Mouse (Mus musculus): Measurements from ENCODE around the gene Serpina9. TPM values are rescaled to one million over a fixed set of nuclear protein-coding genes. Genes with fewer than 3 reads are reported as not detected.

Serpina9 gene
- polyA plus RNA-seq, 1 experiment from 2014 or later, result 0.08 TPM

DNA sequence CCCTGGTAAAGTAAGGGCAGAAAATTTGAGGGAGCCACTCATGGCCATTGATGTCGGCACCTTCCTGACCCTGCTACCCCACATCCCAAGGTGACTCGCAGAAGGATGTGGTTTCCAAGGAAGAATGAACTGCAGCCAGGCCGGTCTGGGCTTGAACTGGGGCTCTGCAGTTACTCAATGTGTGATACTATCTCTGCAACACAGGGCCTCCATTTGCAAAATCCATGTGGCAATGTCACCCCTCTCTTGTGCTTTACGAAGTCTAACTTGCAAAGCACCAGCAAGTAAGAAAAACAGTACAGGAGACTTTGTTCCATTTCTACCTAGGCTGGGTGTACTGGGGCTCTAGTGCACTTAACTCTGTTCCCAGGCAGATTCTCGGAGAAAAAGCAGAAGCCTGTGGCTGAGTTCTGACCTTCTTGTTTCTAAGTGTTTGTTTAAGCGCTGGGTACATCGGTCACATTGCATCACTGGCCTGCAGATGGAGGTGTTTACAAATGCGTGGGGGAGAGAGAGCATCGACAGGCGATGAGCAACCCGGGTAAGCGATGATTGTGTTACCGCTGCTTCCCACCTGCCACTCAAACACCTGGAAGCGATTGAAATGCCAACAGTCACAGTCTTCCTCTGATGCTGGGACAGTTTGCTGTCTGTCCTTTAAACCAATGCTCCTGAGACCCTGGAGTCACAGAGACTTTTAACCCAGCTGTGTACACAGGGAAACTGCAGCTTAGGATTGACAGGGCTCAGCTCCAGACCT, 24.6 kb downstream of the Serpina9 start:
- Histone ChIP-seq H3K36me3 (no peaks in the 10 kb centered on the region), H3K4me2 (no peak overlapping the region), H3K27me3 (no peaks in the 10 kb centered on the region; the same call in 1 of the 2 replicates), H3K9ac (no peak overlapping the region), H3K4me3 (no peak overlapping the region), H3K4me1 (no peaks in the 10 kb centered on the region), H3K9me3 (no peaks in the 10 kb centered on the region), H3K27ac (no peak overlapping the region)
- WGBS, result 52% methylated on average over 14 of the region's 14 CpGs
- ATAC-seq (ENCODE audit: insufficient number of reproducible peaks, insufficient read depth, low FRiP score, low TSS enrichment, low read depth), result no peak

DNA sequence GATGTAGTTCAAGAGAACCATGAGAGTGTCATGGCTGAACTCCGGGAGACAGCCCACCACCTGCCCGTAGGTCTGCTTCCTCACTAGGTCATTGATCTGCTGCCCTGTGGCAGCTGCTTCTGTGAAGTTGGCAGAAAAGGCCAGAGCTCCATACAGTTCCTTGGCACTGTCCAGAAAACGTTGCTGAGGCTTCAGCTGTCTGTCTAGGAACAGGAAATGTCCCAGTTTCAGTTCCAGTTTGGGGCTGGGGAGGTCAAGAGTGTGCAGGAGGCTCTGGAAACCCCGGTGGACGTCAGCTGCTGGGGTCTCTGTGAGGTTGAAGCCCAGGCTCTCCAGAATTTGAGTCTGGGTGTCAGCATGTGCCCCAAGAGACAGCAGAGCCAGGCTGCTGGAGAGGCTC, 27.7 kb downstream of the Serpina9 start:
- no peak overlapping the region for H3K4me3 ChIP-seq
- no peaks in the 10 kb centered on the region for H3K9me3 ChIP-seq
- no peaks in the 10 kb centered on the region; the same call in 1 of the 2 replicates for H3K27me3 ChIP-seq
- H3K36me3 ChIP-seq, result no peaks in the 10 kb centered on the region
- WGBS, result 72% methylated on average over 5 of the region's 5 CpGs
- no peaks in the 10 kb centered on the region for H3K4me1 ChIP-seq
- no peak overlapping the region for H3K4me2 ChIP-seq
- H3K27ac ChIP-seq, result no peak overlapping the region
- no peak for ATAC-seq (ENCODE audit: insufficient number of reproducible peaks, insufficient read depth, low FRiP score, low TSS enrichment, low read depth)
- no peak overlapping the region for H3K9ac ChIP-seq

DNA sequence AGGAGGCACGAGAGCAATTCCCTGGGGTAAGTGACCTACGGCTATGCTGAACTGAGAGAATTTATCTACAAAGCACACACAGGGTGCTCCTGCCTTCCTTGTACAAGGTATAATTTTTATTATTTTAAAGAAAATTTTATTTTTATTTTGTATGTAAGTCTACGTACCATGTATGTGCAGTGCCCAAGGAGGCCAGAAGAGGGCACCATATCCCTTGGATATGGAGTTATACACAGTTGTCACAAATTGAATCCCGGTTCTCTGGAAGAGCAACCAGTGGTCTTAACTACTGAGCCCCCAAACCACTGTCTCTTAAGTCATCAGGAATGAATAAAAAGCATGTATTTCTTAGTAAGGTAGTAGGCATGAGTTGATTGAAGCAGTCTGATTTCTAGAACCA, 28.6 kb downstream of the Serpina9 start:
- no peaks in the 10 kb centered on the region for H3K4me1 ChIP-seq
- no peaks in the 10 kb centered on the region for H3K9me3 ChIP-seq
- no peak overlapping the region for H3K4me3 ChIP-seq
- no peak overlapping the region for H3K9ac ChIP-seq
- ATAC-seq (ENCODE audit: insufficient number of reproducible peaks, insufficient read depth, low FRiP score, low TSS enrichment, low read depth), result no peak
- 57% methylated on average over 4 of the region's 4 CpGs for WGBS
- H3K4me2 ChIP-seq, result no peak overlapping the region
- H3K27me3 ChIP-seq, result no peaks in the 10 kb centered on the region; the same call in 1 of the 2 replicates
- no peak overlapping the region for H3K27ac ChIP-seq
- H3K36me3 ChIP-seq, result no peaks in the 10 kb centered on the region

DNA sequence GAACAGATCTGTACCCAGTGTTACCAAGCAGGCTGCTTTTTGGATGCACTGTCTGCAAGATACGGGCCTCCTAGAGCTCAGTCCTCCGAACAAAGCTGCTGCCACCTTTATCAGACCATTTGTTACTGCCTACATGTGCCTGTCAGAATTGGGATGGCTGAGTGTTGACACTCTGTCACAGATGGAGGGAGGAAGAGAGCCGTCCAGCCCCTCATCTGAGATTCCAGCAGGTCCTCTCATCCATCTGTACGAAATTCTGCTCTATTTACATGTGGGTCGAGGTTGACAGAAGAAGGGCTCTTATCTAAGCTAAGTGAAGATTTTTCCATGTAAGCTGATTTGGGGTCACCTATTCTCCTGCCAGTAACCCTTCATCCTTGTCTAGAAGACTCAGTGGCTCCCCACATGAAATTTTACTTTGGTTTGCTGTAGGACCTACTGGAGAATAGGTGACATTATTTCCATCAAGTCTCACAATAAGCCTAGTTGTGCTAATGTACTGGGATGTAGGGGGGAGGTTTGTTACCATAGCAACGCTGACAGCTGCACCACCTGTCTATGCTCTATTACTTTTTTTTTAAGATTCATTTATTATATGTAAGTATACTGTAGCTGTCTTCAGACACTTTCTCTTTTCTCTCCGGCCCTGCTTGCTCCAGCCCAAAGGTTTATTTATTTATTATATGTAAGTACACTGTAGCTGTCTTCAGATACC, 31.8 kb downstream of the Serpina9 start:
- H3K27me3 ChIP-seq, result no peaks in the 10 kb centered on the region
- no peak overlapping the region for H3K9ac ChIP-seq
- no peak overlapping the region for H3K4me2 ChIP-seq
- no peak overlapping the region for H3K4me3 ChIP-seq
- ATAC-seq (ENCODE audit: insufficient number of reproducible peaks, insufficient read depth, low FRiP score, low TSS enrichment, low read depth), result no peak
- WGBS, result 81% methylated on average over 7 of the region's 7 CpGs
- no peak overlapping the region for H3K27ac ChIP-seq
- no peaks in the 10 kb centered on the region for H3K36me3 ChIP-seq
- H3K4me1 ChIP-seq, result no peaks in the 10 kb centered on the region
- no peaks in the 10 kb centered on the region for H3K9me3 ChIP-seq

DNA sequence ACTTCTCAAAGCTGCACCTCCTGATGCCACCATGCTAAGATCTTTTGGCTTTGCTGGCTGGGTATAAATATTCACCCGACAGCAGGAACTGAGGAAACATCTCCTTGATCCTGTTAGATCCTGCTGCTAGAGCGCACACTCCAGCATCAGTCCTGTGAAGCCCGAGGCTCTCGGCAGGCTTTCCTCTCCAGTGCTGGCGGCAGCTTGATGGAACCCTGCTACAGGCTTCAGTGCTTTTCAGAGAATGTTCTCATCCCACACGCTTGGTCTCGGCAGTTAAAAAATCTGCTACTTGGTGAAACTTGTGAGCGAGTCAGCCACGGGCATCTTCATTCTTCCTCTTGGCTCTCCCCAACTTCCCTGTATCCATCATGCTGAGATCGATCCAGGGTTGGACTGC, 35.3 kb downstream of the Serpina9 start:
- ATAC-seq (ENCODE audit: insufficient number of reproducible peaks, insufficient read depth, low FRiP score, low TSS enrichment, low read depth), result no peak
- Histone ChIP-seq H3K4me2 (no peak overlapping the region), H3K9ac (no peak overlapping the region), H3K27ac (no peak overlapping the region), H3K27me3 (no peaks in the 10 kb centered on the region), H3K36me3 (no peaks in the 10 kb centered on the region), H3K4me1 (no peaks in the 10 kb centered on the region), H3K9me3 (no peaks in the 10 kb centered on the region), H3K4me3 (no peak overlapping the region)
- WGBS, result 87% methylated on average over 10 of the region's 10 CpGs

- H3K9ac ChIP-seq, result no peak overlapping the region
- ATAC-seq (ENCODE audit: insufficient number of reproducible peaks, insufficient read depth, low FRiP score, low TSS enrichment, low read depth), result no peak
- no peaks in the 10 kb centered on the region for H3K9me3 ChIP-seq
- H3K27me3 ChIP-seq, result no peaks in the 10 kb centered on the region
- H3K4me2 ChIP-seq, result no peak overlapping the region
- no peak overlapping the region for H3K27ac ChIP-seq
- H3K4me3 ChIP-seq, result no peak overlapping the region
- 33% methylated on average over 5 of the region's 5 CpGs for WGBS
- no peaks in the 10 kb centered on the region for H3K36me3 ChIP-seq
- no peaks in the 10 kb centered on the region for H3K4me1 ChIP-seq
Measured at GRCm38 (mm10) chr12:103977846-103978245, 35.7 kb downstream of the Serpina9 start.

GRCm38 (mm10) chr12:103977060-103977459, 36.5 kb downstream of the Serpina9 start:
- no peaks in the 10 kb centered on the region for H3K27me3 ChIP-seq
- no peak overlapping the region for H3K4me3 ChIP-seq
- H3K27ac ChIP-seq, result no peak overlapping the region
- no peak for ATAC-seq (ENCODE audit: insufficient number of reproducible peaks, insufficient read depth, low FRiP score, low TSS enrichment, low read depth)
- no peak overlapping the region for H3K4me2 ChIP-seq
- H3K4me1 ChIP-seq, result no peaks in the 10 kb centered on the region
- no peak overlapping the region for H3K9ac ChIP-seq
- H3K9me3 ChIP-seq, result no peaks in the 10 kb centered on the region
- WGBS, result 69% methylated on average over 3 of the region's 3 CpGs
- no peaks in the 10 kb centered on the region for H3K36me3 ChIP-seq

GRCm38 (mm10) chr12:103971080-103971479, 42.5 kb downstream of the Serpina9 start:
- Histone ChIP-seq H3K4me1 (no peaks in the 10 kb centered on the region), H3K9me3 (no peaks in the 10 kb centered on the region), H3K36me3 (no peaks in the 10 kb centered on the region), H3K4me3 (no peak overlapping the region), H3K9ac (no peak overlapping the region), H3K27me3 (no peaks in the 10 kb centered on the region), H3K27ac (no peak overlapping the region), H3K4me2 (no peak overlapping the region)
- 90% methylated on average over 4 of the region's 4 CpGs for WGBS
- ATAC-seq (ENCODE audit: insufficient number of reproducible peaks, insufficient read depth, low FRiP score, low TSS enrichment, low read depth), result no peak

DNA sequence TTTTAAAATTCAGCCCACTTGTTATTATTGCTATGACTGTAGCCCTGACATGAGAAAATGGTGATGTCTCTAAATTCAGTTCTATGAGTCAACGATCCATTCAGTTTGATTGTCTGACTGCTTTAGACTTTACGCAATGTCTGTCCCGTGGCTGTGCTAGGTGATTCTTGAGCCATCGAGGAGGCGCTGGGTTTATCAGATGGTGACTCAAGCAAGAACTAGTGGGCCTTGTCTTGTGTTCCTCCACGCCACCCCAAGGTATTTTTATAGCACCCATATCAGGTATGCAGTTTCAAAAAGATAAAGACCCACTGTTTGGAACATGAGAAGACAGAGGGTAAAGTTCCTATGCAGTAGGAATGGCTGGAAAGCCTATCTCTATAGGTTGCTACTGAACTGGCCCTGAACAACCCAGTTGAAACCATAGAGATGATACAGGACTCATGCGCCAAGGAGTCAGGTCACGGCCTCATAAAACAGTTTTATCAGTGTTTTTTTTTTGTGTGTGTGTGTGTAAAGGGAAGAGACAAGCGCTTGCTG, 43.9 kb downstream of the Serpina9 start:
- 89% methylated on average over 9 of the region's 9 CpGs for WGBS
- no peak overlapping the region for H3K4me3 ChIP-seq

DNA sequence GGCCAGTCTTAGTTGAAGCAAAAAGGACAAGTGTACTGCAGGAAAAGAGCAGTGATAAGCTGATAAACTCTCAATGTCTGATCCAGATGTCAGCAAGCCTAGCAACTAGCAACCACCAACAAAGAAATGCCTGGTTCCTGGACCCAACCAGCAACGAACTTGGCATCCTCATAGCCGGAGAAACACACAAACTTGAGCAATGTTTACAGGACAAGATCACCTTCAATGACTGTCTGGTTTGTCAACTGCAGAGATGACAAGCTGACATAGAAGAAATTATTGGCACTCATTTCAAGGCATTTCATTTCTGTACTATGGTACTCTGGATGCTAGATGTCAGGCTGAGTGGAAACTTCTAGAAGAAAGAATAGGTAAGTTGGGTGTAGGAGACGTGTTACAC, 46.8 kb downstream of the Serpina9 start:
- Histone ChIP-seq H3K4me2 (no peak overlapping the region), H3K9ac (no peak overlapping the region), H3K27me3 (no peaks in the 10 kb centered on the region), H3K9me3 (no peaks in the 10 kb centered on the region), H3K36me3 (no peaks in the 10 kb centered on the region), H3K4me3 (no peak overlapping the region), H3K27ac (no peak overlapping the region), H3K4me1 (no peaks in the 10 kb centered on the region)
- ATAC-seq (ENCODE audit: insufficient number of reproducible peaks, insufficient read depth, low FRiP score, low TSS enrichment, low read depth), result no peak
- WGBS, result 70% methylated on average over 3 of the region's 3 CpGs

More for the DNA sequence above, 43.9 kb downstream of the Serpina9 start:
- Histone ChIP-seq H3K4me1 (no peaks in the 10 kb centered on the region), H3K4me2 (no peak overlapping the region), H3K36me3 (no peaks in the 10 kb centered on the region), H3K9me3 (no peaks in the 10 kb centered on the region), H3K27me3 (no peaks in the 10 kb centered on the region), H3K9ac (no peak overlapping the region), H3K27ac (no peak overlapping the region)
- ATAC-seq (ENCODE audit: insufficient number of reproducible peaks, insufficient read depth, low FRiP score, low TSS enrichment, low read depth), result no peak

GRCm38 (mm10) chr12:103963288-103963687, 50.3 kb downstream of the Serpina9 start:
- no peak overlapping the region for H3K4me3 ChIP-seq
- no peaks in the 10 kb centered on the region for H3K9me3 ChIP-seq
- no peak overlapping the region for H3K4me2 ChIP-seq
- WGBS, result 86% methylated on average over 4 of the region's 4 CpGs
- ATAC-seq (ENCODE audit: insufficient number of reproducible peaks, insufficient read depth, low FRiP score, low TSS enrichment, low read depth), result no peak
- H3K27ac ChIP-seq, result no peak overlapping the region
- H3K36me3 ChIP-seq, result no peaks in the 10 kb centered on the region
- no peaks in the 10 kb centered on the region for H3K4me1 ChIP-seq
- no peak overlapping the region for H3K9ac ChIP-seq
- no peaks in the 10 kb centered on the region for H3K27me3 ChIP-seq

DNA sequence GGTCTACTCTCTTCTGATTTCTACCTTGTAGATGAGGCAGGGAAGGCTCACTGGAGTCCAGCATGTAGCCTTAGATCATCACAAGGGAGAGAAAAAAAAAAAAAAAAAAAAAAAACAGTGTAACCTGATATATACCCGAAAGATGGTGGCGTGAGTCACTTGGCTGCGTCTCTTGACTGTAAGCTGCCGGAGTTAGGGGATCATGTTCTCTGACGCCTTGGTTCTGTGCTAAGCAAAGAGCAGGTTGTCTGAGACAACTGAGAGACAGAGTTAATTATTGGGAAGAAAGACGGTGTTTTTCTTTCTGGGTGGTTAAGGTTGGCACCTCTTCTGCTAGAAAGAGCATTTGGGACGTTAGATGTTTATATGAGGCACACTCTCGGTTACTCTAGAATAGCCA, 50.7 kb downstream of the Serpina9 start:
- Histone ChIP-seq H3K9ac (no peak overlapping the region), H3K4me3 (no peak overlapping the region), H3K27ac (no peak overlapping the region), H3K36me3 (no peaks in the 10 kb centered on the region), H3K4me2 (no peak overlapping the region), H3K4me1 (no peaks in the 10 kb centered on the region), H3K27me3 (no peaks in the 10 kb centered on the region), H3K9me3 (no peaks in the 10 kb centered on the region)
- WGBS, result 69% methylated on average over 8 of the region's 8 CpGs
- ATAC-seq (ENCODE audit: insufficient number of reproducible peaks, insufficient read depth, low FRiP score, low TSS enrichment, low read depth), result no peak
